Mouse (Mus musculus) liver, adult 2 months (tissue): Measurements from ENCODE around the gene Ssmem1.

Experiments used
- CTCF ChIP-seq: fragments of 200-500 bp; IDR thresholded peaks from 2 replicates; pipeline ENCODE4 v1.5.1; 2011; ENCODE audit warnings: low read depth, low read length, control low read depth
- POLR2A ChIP-seq: fragments of 200-500 bp; IDR thresholded peaks from 2 replicates; pipeline ENCODE4 v1.6.1; 2011; ENCODE audit warnings: low read length, control low read depth; ENCODE audit not compliant: insufficient read depth; ENCODE audit errors: extremely low read depth

- TF ChIP-seq POLR2A (no peak), CTCF (no peak)
These were observed 642 bp downstream of the Ssmem1 start for GRCm38 (mm10) chr6:30510291-30510690.
